Mouse (Mus musculus): ENCODE results near the gene Speer4f1. TPM values are rescaled to one million over a fixed set of nuclear protein-coding genes. Genes with fewer than 3 reads are reported as not detected.

Gene Speer4f1
- polyA plus RNA-seq, 1 experiment: not detected

DNA sequence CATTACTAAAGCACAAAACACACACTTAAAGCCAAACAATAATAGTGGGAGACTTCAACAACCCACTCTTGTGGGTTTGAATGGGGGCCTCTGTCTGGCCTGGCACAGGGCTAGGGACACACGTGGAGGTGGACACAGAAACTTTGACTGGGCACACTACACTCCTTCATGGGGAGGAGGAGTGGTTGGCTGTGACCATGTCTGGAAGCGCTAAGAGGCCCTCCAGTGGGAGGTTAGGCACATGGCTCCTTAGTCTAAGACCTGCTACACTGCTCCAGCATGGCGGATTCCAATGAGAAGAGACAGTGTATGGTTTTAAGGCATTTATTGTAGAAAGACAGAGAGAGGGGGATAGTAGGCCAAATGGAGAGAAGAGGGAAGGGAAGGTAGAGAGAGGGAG lies 32.1 kb downstream of the Speer4f1 start:
- no peak overlapping the region for H3K27ac ChIP-seq (replicated peaks; ENCODE audit: low read depth, low read length)
- no peaks in the 10 kb centered on the region for H3K4me1 ChIP-seq (ENCODE audit: control insufficient read depth, insufficient read depth, insufficient read length, low read length)
- H3K4me3 ChIP-seq (ENCODE audit: insufficient read depth, low read depth, low read length): no peak overlapping the region

Other genes with a start within 250 kb of the Speer4f1 start
- gene Speer4f2, start 102.9 kb upstream of the Speer4f1 start, polyA plus RNA-seq (2012; ENCODE audit: insufficient read depth, insufficient read length, missing spikeins): not detected in 2 replicates
- 11.1 and 12.1 TPM in 2 replicates for gene Sema3c, start 98.2 kb downstream of the Speer4f1 start, polyA plus RNA-seq (2012; ENCODE audit: insufficient read depth, insufficient read length, missing spikeins)

Measured in brown adipose tissue, adult 24 weeks (tissue).